Mouse (Mus musculus) liver, embryonic 12.5 days (tissue): Measurements from ENCODE around the gene Defb10. TPM values are rescaled to one million over a fixed set of nuclear protein-coding genes. Genes with fewer than 3 reads are reported as not detected.
"Not testable (repeated sequence)": the region's sequence is repeated elsewhere in the genome, so short reads cannot be mapped to it uniquely, and the experiment has no call there.

Experiments used
- ATAC-seq: fragments of 200-750 bp; cut with Nextera tagmentation; 2 replicates; pipeline ENCODE4 v1.8.0; 2017; ENCODE audit warnings: moderate number of reproducible peaks, mild to moderate bottlenecking, moderate library complexity
- H3K27ac ChIP-seq: fragments of 300-500 bp; sonication (generic); 2 replicates; pipeline ENCODE4 v1.5.1; 2016; ENCODE audit warnings: mild to moderate bottlenecking
- H3K27me3 ChIP-seq: fragments of 300-500 bp; sonication (generic); replicated peaks from 2 replicates; pipeline ENCODE4 v1.6.1; 2016; ENCODE audit warnings: mild to moderate bottlenecking, moderate library complexity
- H3K36me3 ChIP-seq: fragments of 300-500 bp; sonication (generic); 2 replicates; pipeline ENCODE4 v1.6.1; 2016; ENCODE audit warnings: mild to moderate bottlenecking, moderate library complexity
- H3K4me1 ChIP-seq: fragments of 300-500 bp; sonication (generic); 2 replicates; pipeline ENCODE4 v1.6.1; 2016
- H3K4me2 ChIP-seq: fragments of 300-500 bp; sonication (generic); 2 replicates; pipeline ENCODE4 v1.6.1; 2016; ENCODE audit warnings: mild to moderate bottlenecking, moderate library complexity
- H3K4me3 ChIP-seq: fragments of 300-500 bp; sonication (generic); 2 replicates; pipeline ENCODE4 v1.5.1; 2016; ENCODE audit warnings: mild to moderate bottlenecking, moderate library complexity
- H3K9ac ChIP-seq: fragments of 300-500 bp; sonication (generic); 2 replicates; pipeline ENCODE4 v1.6.1; 2016; ENCODE audit warnings: mild to moderate bottlenecking, moderate library complexity
- H3K9me3 ChIP-seq: fragments of 300-500 bp; sonication (generic); replicated peaks from 2 replicates; pipeline ENCODE4 v1.6.1; 2016; ENCODE audit warnings: mild to moderate bottlenecking, moderate library complexity
- WGBS: fragments of 180-500 bp; shearing (Covaris S2); methylation state at CpG from one replicate; pipeline ENCODE4 v1.1.7; 2016; ENCODE audit not compliant: insufficient replicate concordance; 5-methylcytosine and 5-hydroxymethylcytosine counted together
- polyA plus RNA-seq: library from polyadenylated mRNA; unstranded; fragments of >200 nt; fragmentation: Nextera tagmentation; extraction: Ambion mirVana; gene quantifications from 2 replicates; pipeline ENCODE4 v1.2.1, GENCODE M21; 2016

Gene Defb10
- polyA plus RNA-seq = not detected in 2 replicates

DNA sequence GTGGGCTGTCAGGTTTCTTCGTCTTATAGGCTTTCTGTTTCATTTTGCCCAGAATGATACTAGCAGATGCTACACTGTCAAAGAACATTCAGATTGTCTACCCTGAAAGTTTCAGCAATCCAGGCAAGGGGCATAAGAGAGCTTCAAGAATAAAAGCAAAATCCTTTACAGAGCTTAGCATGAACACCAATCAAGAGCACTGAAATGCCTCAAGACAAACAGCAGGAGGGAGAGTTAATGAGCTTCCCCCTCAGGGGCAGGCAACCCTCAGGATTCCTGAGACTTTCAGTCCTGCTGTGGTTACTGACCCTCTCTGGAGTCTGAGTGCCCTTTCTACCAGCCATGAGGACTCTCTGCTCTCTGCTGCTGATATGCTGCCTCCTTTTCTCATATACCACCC is at the start of gene Defb10:
Gene Defb10, plus strand, starts transcription at position 316 of the 400 bp plus-strand sequence.
- not testable (repeated sequence) for H3K27me3 ChIP-seq
- WGBS = 53% methylated on average over 1 of the region's 1 CpGs

DNA sequence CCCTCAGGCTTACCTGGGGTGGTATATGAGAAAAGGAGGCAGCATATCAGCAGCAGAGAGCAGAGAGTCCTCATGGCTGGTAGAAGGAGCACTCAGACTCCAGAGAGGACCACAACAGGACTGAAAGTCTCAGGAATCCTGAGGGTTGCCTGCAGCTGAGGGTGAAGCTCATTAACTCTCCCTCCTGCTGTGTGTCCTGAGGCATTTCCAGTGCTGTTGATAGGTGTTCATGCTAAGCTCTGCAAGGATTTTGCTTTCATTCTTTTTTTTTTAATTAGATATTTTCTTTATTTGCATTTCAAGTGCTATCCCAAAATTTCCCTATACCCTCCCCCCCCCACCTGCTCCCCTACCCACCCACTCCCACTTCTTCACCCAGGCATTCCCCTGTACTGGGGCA is 26.6 kb downstream of the Defb10 start, which contains the start of gene Defb9:
Gene Defb9, minus strand, starts transcription at position 101 of the 400 bp plus-strand sequence.
- not testable (repeated sequence) for H3K9ac ChIP-seq, H3K36me3 ChIP-seq, ATAC-seq

More for the DNA sequence above, at the start of gene Defb10:
- not testable (repeated sequence) for H3K4me2 ChIP-seq, H3K9me3 ChIP-seq, H3K36me3 ChIP-seq, H3K4me3 ChIP-seq, H3K4me1 ChIP-seq, ATAC-seq, H3K27ac ChIP-seq, H3K9ac ChIP-seq

DNA sequence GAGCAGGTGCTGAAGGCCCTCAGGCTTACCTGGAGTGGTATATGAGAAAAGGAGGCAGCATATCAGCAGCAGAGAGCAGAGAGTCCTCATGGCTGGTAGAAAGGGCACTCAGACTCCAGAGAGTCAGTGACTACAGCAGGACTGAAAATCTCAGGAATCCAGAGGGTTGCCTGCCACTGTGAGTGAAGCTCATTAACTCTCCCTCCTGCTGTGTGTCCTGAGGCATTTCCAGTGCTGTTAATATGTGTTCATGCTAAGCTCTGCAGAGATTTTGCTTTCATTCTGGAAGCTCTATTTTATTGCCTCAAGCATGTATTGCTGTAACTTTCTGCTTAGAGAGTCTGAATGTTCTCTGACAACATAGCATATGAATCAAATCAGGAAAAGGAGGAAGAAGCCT is 47.6 kb downstream of the Defb10 start, which contains the start of gene Defb11:
Gene Defb11, minus strand, starts transcription at position 123 of the 400 bp plus-strand sequence.
- H3K36me3 ChIP-seq, H3K4me1 ChIP-seq, H3K27ac ChIP-seq, H3K4me2 ChIP-seq, H3K9me3 ChIP-seq, H3K27me3 ChIP-seq, ATAC-seq, H3K4me3 ChIP-seq, H3K9ac ChIP-seq: not testable (repeated sequence)

More for the DNA sequence above, 26.6 kb downstream of the Defb10 start, which contains the start of gene Defb9:
- H3K9me3 ChIP-seq, H3K4me1 ChIP-seq, H3K4me2 ChIP-seq, H3K27ac ChIP-seq, H3K27me3 ChIP-seq, H3K4me3 ChIP-seq: not testable (repeated sequence)

Other genes starting within 250 kb of the Defb10 start
- not detected in 2 replicates for gene Defa26, start 240.7 kb upstream of the Defb10 start, polyA plus RNA-seq
- not detected in 2 replicates for gene Defa17, start 203.1 kb upstream of the Defb10 start, polyA plus RNA-seq
- gene Defa34, start 193.1 kb upstream of the Defb10 start, polyA plus RNA-seq = not detected in 2 replicates
- not detected in 2 replicates for gene AY761184, start 155.3 kb upstream of the Defb10 start, polyA plus RNA-seq
- gene Defa24, start 124.4 kb upstream of the Defb10 start, polyA plus RNA-seq = not detected in 2 replicates
- not detected in 2 replicates for gene Defb50, start 35.4 kb upstream of the Defb10 start, polyA plus RNA-seq
- not detected in 2 replicates for gene Defb2, start 19.0 kb upstream of the Defb10 start, polyA plus RNA-seq
- gene Defb9, start 26.5 kb downstream of the Defb10 start, polyA plus RNA-seq = not detected in 2 replicates
- not detected in 2 replicates for gene Defb11, start 47.5 kb downstream of the Defb10 start, polyA plus RNA-seq
- gene Defb15, start 73.8 kb downstream of the Defb10 start, polyA plus RNA-seq = not detected in 2 replicates
- not detected in 2 replicates for gene Defb35, start 79.5 kb downstream of the Defb10 start, polyA plus RNA-seq
- gene Defb13, start 87.9 kb downstream of the Defb10 start, polyA plus RNA-seq = not detected in 2 replicates
- not detected in 2 replicates for gene Fam90a1a, start 99.8 kb downstream of the Defb10 start, polyA plus RNA-seq
- not detected in 2 replicates for gene Ccdc70, start 110.9 kb downstream of the Defb10 start, polyA plus RNA-seq
- 14.3 and 15.8 TPM in 2 replicates for gene Atp7b, start 201.4 kb downstream of the Defb10 start, polyA plus RNA-seq
- 15.1 and 15.2 TPM in 2 replicates for gene Alg11, start 201.8 kb downstream of the Defb10 start, polyA plus RNA-seq